Mouse (Mus musculus) T-helper 1 cell (primary cell): ENCODE data around the gene Abcc3.

Experiments
- in situ Hi-C: fragments of 300-600 bp; cut with MboI, MseI; formaldehyde crosslinking; loops from one replicate; pipeline ENCODE4 v1.15.1; 2025; ENCODE audit warnings: high pct_unique_total_duplicates

Gene Abcc3

DNA sequence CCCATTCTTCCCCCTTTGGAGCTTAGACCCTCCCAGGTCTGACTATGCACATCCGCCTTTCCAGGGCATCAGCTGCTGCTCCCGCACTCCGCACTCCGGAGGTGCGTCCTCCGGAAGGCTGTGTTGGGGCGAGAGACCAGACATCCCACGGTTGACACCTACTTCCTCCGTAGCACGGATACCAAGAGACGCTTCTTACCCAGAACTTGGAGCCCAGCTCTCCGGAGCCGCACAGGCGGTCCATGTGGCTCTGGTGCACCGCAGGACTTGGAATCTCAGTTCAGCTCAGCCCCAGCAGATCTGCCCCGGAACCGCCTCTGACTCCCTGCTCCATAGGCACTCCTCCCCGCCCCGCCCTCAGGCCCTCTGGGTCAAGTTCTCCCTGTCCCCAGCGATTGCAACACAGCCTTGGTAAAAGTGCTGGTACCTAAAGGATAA is at the start of gene Abcc3:
Gene Abcc3, minus strand, starts transcription at position 326 of the 438 bp plus-strand sequence.
- in situ Hi-C loops: no loop called here

GRCm38 (mm10) chr11:94441752-94442151 is 49.0 kb upstream of the Abcc3 start:
- in situ Hi-C loops: no loop called here

GRCm38 (mm10) chr11:94441122-94441521 is 48.3 kb upstream of the Abcc3 start:
- in situ Hi-C loops: no loop called here

GRCm38 (mm10) chr11:94440421-94440820 is 47.6 kb upstream of the Abcc3 start:
- in situ Hi-C loops: no loop called here

- in situ Hi-C loops: no loop called here
Observed at GRCm38 (mm10) chr11:94429011-94429651, 36.3 kb upstream of the Abcc3 start.

GRCm38 (mm10) chr11:94428091-94428835 is 35.5 kb upstream of the Abcc3 start:
- in situ Hi-C loops: no loop called here

- in situ Hi-C loops: no loop called here
Observed at GRCm38 (mm10) chr11:94425656-94426055, 32.9 kb upstream of the Abcc3 start.

GRCm38 (mm10) chr11:94425215-94425614 is 32.4 kb upstream of the Abcc3 start:
- in situ Hi-C loops: no loop called here

DNA sequence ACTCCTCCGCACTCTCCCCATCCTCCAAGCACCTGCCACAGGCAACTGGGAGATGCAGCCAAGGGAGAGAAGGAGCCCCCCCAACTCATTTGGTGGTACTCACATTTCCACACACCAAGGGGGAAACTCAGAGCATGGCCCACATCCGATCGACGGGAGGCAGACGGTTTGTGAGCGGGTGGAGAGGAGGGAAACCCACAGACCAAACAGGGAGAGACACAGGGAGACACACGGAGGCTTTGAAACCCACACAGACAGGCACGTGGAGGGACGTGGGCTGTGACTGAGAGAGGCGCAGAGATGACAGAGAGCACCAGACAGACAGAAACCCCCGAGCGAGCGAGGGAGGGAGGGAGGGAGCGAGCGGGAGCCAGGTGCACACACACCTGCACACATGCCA is 31.6 kb upstream of the Abcc3 start:
- in situ Hi-C loops: no loop called here

- in situ Hi-C loops: no loop called here
Observed at GRCm38 (mm10) chr11:94423855-94424254, 31.1 kb upstream of the Abcc3 start.

GRCm38 (mm10) chr11:94420991-94421390 is 28.2 kb upstream of the Abcc3 start:
- in situ Hi-C loops: no loop called here

DNA sequence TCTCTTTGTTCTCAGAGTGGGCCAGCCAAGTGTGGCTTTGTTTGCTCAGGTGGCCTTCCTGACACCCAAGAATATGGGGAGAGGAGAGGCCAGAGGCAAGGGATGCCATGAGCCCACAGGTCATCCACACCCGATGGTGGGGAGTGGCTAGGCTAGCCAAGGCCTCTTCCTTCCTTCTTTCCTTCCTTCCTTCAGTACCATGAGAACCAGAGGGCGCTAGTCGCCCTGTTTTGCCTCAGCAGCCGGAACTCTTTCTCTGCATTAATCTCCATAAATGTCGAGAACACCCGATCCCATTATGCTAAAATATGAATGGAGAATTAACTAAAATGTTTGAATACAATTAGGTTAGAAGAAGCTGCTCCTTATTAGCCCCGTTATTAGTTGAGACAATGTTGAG is 27.5 kb upstream of the Abcc3 start:
- in situ Hi-C loops: no loop called here

DNA sequence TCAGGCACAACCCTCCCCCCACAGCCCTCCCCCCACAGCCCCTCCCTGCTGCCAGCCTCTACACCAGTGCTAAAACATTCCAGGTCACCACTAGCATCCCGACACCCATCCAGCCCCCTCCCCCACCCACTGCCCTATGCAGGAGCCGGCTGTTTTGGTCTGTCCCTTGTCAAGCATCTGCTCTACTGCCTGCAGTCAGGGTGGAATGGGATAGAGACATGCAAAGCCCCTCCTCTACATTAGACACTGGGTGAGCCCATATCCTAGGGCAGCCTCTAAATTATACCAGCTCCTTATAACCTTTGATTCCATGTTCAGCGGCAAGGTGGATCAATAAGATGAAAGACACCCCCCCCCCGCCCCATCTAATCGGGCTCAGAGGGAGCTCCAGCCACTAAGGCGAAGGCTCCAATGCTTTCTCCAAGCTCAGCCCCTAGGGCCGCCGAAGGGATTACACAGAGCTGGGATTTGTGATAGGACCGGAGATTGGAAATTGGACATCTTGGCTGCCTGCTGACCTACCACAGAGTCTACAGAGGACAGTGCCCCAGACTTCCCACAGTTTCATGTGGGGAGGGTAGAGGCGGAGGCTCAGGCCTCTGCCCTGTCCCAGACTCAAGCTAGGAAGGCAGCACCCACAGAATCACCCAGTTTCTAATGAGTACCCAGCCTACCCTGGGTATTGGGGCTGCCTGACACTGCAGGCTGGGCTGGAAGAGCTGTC is 26.4 kb upstream of the Abcc3 start:
- in situ Hi-C loops: no loop called here

DNA sequence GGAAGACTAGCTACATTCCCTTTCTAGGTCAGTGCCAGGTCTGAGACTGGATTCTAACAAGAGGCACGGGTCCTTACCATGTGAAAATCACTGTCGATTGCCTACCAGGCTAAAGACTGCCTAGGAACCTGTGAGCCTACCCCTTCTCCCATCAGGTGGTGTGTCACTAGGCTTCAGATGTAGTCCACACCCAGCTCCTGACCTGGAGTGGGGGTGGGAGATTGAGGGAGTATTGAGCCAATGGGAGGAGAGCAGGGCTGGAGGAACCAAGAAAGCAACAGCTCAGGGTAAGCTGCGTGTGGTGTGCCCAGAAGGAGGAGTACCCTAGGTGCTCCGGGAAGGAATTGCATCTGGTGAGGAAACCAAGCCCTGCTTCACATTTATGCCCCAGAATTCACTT is 21.2 kb upstream of the Abcc3 start:
- in situ Hi-C loops: no loop called here

GRCm38 (mm10) chr11:94413516-94413915 is 20.7 kb upstream of the Abcc3 start:
- in situ Hi-C loops: no loop called here

DNA sequence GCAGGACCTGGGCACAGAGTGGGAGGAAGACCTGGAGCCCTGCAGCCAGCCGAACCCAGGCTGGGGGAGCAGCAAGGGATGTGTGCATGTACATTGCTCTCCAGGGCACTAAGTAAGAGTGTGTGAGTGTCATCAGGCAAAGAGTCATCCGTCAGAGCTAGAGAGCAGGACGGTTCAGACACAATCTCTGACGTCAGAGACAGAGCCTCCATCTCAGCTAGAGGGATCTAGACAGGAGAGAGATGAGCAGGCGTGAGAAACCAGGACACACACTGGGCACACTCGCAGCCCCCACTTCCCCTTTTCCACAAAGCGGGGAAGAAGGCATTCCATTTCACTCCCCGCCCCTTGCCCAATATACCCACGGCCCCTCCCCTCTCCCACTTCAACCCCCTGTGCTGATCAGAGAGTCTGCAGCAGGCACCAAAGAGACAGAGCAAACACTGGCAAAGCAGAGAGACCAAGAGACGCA is 20.2 kb upstream of the Abcc3 start:
- in situ Hi-C loops: no loop called here

GRCm38 (mm10) chr11:94412562-94412961 is 19.8 kb upstream of the Abcc3 start:
- in situ Hi-C loops: no loop called here

GRCm38 (mm10) chr11:94407803-94408321 is 15.1 kb upstream of the Abcc3 start:
- in situ Hi-C loops: no loop called here

- in situ Hi-C loops: no loop called here
Observed at GRCm38 (mm10) chr11:94405348-94405747, 12.6 kb upstream of the Abcc3 start.

- in situ Hi-C loops: no loop called here
Observed at GRCm38 (mm10) chr11:94404641-94405260, 12.0 kb upstream of the Abcc3 start.

GRCm38 (mm10) chr11:94404178-94404577 is 11.4 kb upstream of the Abcc3 start:
- in situ Hi-C loops: no loop called here

- in situ Hi-C loops: no loop called here
Observed at GRCm38 (mm10) chr11:94403757-94404156, 11.0 kb upstream of the Abcc3 start.
